Mouse (Mus musculus): ENCODE measurements at regions not wholly inside any gene's neighbourhood (a gene's known extent, or its start where the extent isn't known, plus 50 kb on each side); places are given as distances from the start of the nearest gene placed in this dataset.

DNA sequence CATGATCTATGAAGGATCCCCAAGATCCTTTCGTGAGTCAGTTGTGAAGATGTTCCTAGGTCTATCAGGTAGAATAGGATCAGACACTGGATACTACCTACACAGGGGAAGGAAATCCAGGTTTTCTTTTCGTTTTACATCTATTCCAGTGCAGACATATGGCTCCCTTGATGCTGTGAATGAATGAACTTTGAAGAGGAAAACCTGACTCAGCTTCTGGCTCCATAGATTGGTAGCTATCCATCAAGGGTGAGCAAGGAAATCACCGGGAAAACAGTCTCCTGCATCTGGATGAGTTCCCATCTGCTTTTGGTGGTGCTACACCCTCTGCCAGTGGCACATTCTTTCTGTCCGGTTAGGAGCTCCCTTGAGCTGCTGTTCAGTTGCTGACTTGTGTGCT lies 687.8 kb downstream of the Hs3st4 start:
- intact Hi-C loops (cut with DNase I) = no loop called here

GRCm38 (mm10) chr7:124671117-124671516 lies 688.4 kb downstream of the Hs3st4 start:
- DNase-seq = no peak
- intact Hi-C loops (cut with DNase I) = no loop called here

More for the DNA sequence above, 687.8 kb downstream of the Hs3st4 start:
- no peak for DNase-seq

- intact Hi-C loops (cut with DNase I) = no loop called here
- DNase-seq = no peak
Measured at GRCm38 (mm10) chr7:124676854-124677515, 694.3 kb downstream of the Hs3st4 start.

DNA sequence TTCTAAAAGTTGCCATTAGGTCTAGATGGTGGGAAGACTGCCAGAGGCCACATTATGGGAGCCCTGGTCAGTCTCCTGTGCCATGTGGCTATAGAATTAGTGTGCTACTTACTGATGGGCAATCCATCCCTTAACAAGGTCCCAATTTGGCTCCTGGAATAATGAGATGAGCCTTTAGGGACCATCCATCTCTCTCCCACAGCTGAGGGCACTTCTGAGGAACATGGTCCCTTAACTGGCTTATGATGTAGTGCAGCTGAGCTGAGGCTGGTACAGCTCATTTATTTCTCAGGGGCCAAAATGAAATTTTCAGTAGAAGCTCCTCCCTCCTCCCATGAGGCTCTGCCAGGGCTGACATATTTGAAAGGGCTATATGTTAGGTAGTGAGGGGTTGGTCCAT lies 697.9 kb downstream of the Hs3st4 start:
- DNase-seq = no peak
- intact Hi-C loops (cut with DNase I) = no loop called here

GRCm38 (mm10) chr7:124681212-124681611 lies 698.5 kb downstream of the Hs3st4 start:
- DNase-seq = peak; percentile 59
- intact Hi-C loops (cut with DNase I) = no loop called here

DNA sequence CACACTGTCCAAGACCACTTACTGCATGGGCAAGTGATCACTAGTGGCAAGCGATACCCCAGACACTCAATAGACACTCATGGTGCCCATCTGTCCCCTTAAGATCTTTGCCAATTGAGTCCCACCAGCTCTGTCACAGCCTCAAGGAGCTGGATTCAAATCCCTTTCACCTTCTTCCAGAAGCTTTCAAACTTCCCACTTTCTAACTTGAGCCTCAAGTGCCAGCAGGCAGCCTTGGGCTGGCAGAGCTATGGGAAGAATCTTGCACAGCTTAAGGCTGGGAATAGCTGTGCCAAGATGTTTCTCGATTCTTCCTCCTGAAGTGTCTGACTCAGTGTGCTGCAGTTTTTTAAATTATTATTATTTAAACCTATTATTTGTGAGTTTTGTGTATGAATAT lies 699.2 kb downstream of the Hs3st4 start:
- intact Hi-C loops (cut with DNase I) = no loop called here
- DNase-seq = no peak

DNA sequence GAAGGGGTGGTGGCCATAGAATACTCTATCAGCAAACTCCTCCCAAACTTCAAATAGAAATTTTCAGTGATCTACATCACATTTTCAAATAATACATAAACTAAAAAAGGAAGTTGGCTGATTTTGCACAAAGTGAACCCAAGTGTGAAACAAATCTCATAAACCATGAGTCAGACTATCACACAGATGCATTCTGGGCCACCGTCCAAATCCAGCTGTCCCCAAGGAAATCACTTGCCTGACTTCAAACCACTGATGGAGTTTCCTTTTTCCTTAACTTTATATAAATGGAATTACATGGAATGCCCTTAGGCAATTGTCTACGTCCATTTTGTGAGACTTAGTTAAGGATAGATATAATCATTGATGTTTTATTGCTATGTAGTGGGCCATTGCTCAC lies 702.8 kb downstream of the Hs3st4 start:
- peak; percentile 81 for DNase-seq
- intact Hi-C loops (cut with DNase I) = no loop called here

DNA sequence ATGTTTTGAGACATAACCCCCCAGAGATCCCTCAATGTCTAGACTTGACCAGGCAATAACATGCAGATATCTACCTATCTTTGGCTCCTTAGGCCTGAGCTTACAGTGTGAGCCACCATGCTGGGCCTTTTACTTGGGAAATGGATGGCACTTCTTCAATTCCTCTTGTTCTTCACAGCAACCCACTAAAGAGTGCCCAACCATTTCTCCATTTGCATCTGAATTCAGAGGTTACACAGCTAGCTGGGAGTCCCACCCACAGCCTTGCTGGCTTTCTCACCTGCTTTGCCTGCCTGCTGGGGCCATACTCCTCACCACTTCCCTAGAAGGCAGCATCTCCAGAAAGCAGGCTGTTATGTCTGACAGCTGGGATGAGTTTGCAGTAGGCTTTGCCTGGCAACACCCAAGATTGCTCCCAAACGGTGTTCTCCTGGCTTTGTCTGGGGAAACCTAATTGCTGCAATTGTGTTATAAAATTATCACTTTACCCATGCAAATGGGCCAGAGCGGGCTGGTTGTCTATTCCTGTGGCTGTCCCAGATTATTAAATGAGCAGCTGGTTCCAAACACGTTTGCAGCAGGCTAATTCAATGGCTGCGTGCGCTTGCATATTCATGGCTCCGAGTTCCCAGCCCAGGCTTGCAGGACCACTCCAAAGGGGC lies 721.6 kb downstream of the Hs3st4 start:
- no peak for DNase-seq
- intact Hi-C loops (cut with DNase I) = no loop called here

DNA sequence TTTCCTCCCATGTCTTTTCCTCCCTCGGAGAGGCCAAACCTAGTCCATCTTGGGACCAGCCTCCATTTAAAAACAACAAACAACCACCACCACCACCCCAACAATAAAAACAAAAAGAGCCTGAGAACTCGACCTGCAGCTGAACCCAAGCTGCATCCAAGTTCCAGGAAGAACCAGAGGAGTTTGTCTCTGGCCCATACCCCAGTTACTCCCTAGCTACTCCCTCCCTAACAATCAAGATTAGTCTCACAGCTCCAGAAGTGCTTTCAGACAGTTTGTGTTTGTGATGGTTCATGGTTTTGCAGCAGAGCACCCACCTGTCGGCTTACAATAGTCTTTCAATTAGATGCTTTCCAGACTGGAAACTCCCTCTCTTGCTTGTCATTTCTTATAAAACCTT lies 724.5 kb downstream of the Hs3st4 start:
- DNase-seq = no peak
- intact Hi-C loops (cut with DNase I) = no loop called here

GRCm38 (mm10) chr7:124708771-124709485 lies 726.3 kb downstream of the Hs3st4 start:
- intact Hi-C loops (cut with DNase I) = no loop called here
- DNase-seq = peak; percentile 42

DNA sequence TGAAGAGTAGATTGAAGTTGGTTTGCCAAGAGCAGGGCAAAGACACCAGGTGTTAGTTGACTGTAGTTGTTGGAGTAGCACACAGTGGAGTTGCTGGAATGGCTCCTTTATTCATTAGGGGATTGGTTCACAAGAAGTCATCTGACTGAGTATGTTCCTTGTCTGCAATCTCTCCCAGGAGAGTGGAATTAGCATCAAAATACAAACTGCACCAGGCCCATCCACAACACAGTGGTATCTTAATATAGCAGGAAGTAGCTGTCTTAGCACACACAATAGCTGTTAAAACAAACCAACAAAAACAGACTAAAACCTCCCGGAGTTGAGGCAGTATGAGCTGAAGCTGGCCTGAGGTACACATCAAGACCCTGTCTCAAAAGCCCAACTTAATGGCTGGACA lies 723.5 kb upstream of the Kdm8 start:
- intact Hi-C loops (cut with DNase I) = no loop called here
- no peak for DNase-seq

- intact Hi-C loops (cut with DNase I) = no loop called here
- DNase-seq = no peak
Measured at GRCm38 (mm10) chr7:124742086-124742485, 702.4 kb upstream of the Kdm8 start.

GRCm38 (mm10) chr7:124746321-124746720 lies 698.2 kb upstream of the Kdm8 start:
- intact Hi-C loops (cut with DNase I) = no loop called here
- DNase-seq = no peak

GRCm38 (mm10) chr7:124748396-124748795 lies 696.1 kb upstream of the Kdm8 start:
- intact Hi-C loops (cut with DNase I) = no loop called here
- no peak for DNase-seq

- intact Hi-C loops (cut with DNase I) = no loop called here
- no peak for DNase-seq
Measured at GRCm38 (mm10) chr7:124759084-124759483, 685.4 kb upstream of the Kdm8 start.

- no peak for DNase-seq
- intact Hi-C loops (cut with DNase I) = no loop called here
Measured at GRCm38 (mm10) chr7:124777822-124778221, 666.7 kb upstream of the Kdm8 start.

GRCm38 (mm10) chr7:124782816-124783215 lies 661.7 kb upstream of the Kdm8 start:
- intact Hi-C loops (cut with DNase I) = loop anchor here (5.0 to 10.0 kb wide), 3 partner anchors 612 to 1258 kb away; no protein-coding TSS in a partner anchor
- DNase-seq = peak; percentile 39

- intact Hi-C loops (cut with DNase I) = loop anchor here (5.0 to 10.0 kb wide), 3 partner anchors 610 to 1260 kb away; no protein-coding TSS in a partner anchor
- no peak for DNase-seq
Measured at GRCm38 (mm10) chr7:124784995-124785394, 659.5 kb upstream of the Kdm8 start.

GRCm38 (mm10) chr7:124785896-124786295 lies 658.6 kb upstream of the Kdm8 start:
- intact Hi-C loops (cut with DNase I) = loop anchor here (10.0 kb wide), 2 partner anchors 609 to 1261 kb away; no protein-coding TSS in a partner anchor
- peak; percentile 23 for DNase-seq

GRCm38 (mm10) chr7:124788781-124789180 lies 655.7 kb upstream of the Kdm8 start:
- intact Hi-C loops (cut with DNase I) = loop anchor here (10.0 kb wide), 2 partner anchors 606 to 1264 kb away; no protein-coding TSS in a partner anchor
- no peak for DNase-seq

DNA sequence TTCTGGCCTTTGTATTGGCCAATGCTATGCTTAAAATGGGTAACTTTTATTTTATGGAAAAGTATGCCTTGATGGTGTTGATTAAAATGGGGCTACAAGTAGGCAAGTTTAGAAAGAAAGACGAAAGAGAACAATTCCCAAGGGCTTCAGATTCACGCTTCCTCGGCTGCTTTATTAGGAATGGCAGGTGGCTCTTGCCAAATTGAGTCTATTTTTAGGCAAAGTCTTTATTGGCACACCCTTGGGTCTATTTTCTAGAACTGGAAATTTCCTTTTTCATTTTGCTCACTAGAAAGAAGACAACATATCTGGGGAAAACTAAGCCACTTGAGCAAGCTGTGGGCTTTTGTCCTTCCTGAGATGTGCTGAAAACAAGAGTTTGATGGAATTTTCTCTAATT lies 641.4 kb upstream of the Kdm8 start:
- intact Hi-C loops (cut with DNase I) = no loop called here
- DNase-seq = no peak

DNA sequence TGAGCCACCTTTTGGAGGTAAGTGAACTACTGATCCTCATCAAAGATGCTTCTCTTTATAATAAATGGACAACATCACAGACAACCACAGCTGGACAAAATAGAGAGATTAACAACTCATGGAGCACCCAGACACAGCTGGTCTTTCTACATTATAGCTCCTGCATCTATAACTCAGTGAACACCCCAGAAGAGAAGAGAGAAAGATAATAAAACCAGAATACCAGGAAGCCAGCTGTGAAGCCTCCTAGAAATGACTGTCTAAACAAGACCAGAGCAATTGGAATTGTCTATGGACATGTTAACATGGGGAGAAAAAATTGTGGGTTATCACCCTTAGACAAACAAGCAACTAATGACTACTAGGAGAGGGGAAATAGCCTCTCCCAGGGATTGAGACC lies 609.8 kb upstream of the Kdm8 start:
- intact Hi-C loops (cut with DNase I) = no loop called here
- DNase-seq = no peak

All from left cerebral cortex, postnatal 4 days (tissue).